Mouse (Mus musculus): Measurements from ENCODE around the gene Ubl3. TPM values are rescaled to one million over a fixed set of nuclear protein-coding genes. Genes with fewer than 3 reads are reported as not detected.

Gene Ubl3
- polyA plus RNA-seq (2012) = 23.3 and 26.7 TPM in 2 replicates

DNA sequence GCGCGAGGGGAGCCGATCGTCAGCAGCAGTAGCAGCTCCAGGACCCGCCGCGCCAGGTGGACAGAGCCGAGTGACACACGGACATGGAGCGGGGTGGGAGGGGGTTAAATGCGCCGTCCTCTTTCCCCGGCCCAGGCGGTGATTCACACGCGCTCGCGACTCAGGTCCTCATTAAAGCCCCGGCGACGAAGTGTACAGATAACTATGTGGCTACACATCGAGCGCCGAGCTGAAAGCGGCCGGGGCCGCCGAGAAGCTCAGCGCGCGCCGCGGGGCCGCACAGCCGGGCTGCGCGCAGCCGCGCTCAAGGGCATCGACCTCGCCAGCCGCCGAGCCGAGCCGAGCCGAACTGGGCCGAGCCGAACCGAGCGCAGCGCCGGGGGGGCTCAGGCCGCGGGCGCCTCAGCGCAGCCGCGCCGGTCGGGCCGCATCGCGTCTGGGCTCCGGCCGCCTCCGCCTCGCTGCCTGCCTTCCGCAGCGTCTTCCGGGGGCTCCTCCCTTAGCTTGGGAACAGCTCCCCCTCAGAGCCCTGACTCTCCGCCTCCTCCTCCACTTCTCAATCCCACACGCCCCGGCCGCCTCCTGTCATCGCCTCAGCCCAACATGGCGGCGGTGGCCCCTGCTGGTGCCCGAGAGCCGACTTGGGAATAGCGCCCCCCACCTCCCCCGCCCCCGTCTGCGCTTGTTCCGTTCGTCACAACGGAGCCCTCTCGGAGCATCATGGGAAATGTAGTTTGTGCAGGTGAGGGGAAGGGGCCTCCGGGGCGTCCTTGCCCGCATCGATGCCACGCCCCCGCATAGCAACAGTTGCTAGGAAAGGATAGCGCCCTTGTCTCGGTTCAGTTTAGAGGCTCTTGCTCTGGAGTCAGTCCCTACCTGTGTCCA lies at the start of gene Ubl3:
TSS of gene Ubl3 (minus strand) at position 603 of the 885 bp plus-strand sequence.
- TF ChIP-seq GATA1 (IDR thresholded peaks at IDR 0.05; ENCODE audit: low read length) = no peak

DNA sequence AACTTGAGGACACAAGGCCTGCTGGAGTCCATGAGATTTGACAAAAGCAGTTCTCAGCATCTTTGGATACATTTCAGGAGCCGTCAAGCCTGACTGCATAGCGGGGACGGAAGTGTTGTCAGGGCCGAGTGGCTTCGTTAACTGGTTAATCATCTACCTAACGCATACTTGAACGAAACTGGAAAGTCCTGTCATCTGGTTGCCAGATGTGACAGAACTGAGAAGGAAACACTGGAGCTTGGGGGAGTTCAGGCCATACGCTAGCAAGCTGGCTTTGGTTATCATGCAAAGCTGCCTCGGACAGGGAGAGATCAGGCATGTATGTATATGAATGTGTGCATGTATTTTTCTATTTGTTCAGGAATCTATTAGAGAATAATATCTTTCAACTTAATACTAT lies 45.8 kb upstream of the Ubl3 start:
- TF ChIP-seq GATA1 (IDR thresholded peaks at IDR 0.05; ENCODE audit: low read length) = no peak

DNA sequence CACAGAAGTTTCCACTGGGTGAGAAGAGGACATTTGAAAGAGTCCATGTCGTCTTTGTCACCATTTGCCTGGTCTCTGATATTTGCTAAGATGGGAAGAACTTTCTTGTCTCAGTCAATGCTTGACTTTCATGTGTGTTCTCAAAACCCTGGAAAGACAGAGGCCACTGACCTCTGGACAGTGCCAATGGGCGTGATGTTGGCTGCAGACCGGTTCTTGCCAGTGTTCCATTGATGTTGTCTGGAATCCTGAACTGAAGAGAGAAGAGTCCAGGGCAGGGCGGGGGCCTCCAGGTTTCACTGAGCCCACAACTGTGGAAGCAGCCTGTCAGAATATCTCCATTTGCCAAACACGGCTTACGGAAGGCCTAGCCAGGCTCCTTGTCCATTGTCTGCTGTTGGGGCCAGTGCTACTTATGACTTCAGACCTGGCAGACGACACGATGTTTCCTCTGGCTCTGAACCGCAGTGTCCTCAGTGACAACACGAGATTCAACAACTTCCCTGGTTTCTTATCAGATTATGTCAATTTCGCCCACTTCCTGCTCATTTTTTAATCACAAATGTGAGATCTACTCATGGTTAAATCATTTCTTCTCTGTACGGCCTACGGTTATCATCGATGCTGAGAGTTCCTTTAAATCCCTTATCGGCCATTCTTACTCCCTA lies 43.6 kb upstream of the Ubl3 start:
- no peak for TF ChIP-seq GATA1 (IDR thresholded peaks at IDR 0.05; ENCODE audit: low read length)

DNA sequence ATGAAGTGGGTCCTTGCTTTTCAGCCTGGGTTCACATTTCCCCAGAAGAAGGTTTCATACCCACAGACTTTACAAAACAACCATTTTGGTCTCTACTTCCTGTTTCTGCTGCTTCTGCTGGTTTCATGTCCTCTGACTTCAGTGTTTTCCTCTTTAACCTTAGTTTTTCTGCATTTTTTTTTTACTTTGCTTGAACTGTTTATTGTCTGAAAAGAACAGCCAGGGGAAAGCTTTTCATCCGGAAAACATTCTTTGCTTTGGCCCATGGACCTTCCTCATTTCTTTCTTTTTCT lies 42.8 kb upstream of the Ubl3 start:
- no peak for TF ChIP-seq GATA1 (IDR thresholded peaks at IDR 0.05; ENCODE audit: low read length)

DNA sequence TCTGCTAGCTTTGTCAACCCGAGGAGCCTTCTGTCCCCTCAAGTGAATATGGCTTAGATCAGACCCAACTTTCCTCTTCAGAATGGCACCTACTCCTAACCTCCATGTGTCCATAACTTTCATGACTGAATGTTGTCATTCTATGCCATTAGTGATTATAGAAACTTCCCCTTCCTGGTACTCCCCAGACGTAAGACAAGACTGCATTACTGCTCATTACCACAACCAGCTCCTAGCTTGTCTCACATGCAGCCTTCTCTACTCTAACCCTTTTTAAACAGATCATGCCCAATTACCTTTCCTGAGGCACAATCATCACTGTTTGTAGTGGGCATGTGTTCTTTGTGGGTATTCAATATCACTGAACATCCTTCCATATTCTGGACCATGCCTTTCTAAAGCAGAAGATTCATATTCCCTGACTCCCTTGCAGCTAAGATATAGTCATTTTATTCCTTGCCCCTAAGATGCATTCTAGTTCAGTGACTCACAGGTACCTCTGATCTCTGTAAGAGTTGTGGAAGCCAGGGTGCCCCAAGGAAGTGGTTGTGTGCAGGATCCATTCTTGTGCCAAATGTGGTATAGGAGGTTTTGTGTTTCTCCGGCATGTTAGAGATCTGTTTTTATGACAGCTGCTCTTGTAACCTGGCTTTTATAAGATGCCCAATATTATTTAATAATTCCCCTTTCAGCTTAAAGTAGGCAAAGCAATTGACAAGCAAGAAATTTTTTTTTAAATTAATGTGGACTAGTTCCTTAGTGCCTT lies 42.3 kb upstream of the Ubl3 start:
- no peak for TF ChIP-seq GATA1 (IDR thresholded peaks at IDR 0.05; ENCODE audit: low read length)

DNA sequence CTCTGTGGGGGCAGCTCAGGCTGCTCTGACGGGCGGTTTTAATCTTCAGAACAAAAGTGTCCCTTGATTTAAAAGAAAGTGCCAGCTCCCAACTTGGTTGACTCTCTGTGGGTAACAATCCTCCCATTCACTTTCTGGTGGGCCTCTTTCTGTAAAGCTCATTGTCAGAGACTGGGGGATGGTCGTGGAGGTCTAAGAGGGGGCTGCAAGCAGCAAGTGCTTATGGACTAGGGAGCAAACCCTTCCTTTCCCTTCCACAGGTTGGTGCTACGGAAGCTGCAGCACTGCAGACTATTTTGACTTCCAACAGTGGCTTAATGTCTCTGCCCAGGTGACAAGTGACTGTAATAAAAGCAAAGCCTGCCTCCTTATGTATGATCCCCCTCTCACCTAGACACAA lies 41.0 kb upstream of the Ubl3 start:
- TF ChIP-seq GATA1 (IDR thresholded peaks at IDR 0.05; ENCODE audit: low read length) = no peak

DNA sequence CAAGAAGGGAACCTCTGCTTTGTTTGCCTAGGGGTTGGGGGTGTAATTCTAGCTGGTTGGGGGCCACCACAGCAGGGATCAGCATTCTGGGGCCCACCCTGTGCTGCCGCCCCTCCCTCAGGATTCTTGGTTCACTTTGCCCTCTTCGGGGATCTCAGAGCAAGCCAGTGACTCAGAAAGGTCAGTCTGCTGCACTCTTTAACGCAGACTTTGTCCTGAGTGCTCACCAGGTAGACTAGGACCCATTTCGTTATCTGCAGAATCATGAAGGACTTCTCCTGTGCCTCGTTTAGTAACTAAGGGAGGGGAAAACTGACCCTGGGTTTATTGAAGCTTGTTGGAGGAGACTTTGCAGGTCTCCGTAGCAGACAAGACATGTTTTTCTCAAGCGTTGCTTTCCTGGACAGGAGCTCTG lies 38.9 kb upstream of the Ubl3 start:
- TF ChIP-seq GATA1 (IDR thresholded peaks at IDR 0.05; ENCODE audit: low read length) = no peak

DNA sequence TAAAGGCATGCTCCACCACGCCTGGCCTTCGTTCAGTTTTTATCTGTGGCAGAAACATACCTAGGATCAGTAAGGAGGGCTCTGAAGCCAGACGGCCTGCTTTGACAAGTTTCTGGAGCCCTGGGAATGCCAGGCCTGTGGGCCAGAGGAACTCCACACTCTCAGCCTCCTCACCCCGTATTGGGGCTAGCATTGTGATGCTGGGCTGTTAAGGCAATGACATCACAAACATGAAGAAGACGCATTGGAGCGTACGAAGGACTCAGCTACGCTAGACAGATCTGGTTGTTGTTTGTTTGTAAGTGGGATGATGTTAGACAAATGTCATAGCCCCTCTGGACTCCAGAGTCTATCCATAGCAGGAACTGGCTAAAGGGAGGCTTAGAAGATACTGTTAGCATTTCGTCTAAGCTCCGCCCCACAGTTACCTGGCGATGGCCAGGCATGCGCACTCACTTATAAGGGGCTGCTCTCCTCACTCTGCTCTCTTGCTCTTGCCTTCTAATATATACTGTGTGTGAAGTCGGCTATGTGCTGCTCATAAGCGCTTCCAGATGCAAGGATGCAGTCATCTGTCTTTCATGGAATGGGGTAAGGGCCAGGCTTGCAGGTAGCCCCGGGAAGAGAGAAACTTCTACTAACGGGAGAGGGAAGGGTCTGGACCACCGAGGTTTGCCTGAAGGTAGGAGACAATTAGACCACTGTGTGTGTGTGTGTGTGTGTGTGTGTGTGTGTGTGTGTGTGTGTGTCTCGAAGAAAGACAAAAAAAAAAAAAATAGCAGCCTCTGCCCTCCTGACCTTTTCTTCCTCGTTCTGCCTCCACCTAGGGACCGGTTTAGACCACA lies 38.2 kb upstream of the Ubl3 start:
- TF ChIP-seq GATA1 (IDR thresholded peaks at IDR 0.05; ENCODE audit: low read length) = no peak

DNA sequence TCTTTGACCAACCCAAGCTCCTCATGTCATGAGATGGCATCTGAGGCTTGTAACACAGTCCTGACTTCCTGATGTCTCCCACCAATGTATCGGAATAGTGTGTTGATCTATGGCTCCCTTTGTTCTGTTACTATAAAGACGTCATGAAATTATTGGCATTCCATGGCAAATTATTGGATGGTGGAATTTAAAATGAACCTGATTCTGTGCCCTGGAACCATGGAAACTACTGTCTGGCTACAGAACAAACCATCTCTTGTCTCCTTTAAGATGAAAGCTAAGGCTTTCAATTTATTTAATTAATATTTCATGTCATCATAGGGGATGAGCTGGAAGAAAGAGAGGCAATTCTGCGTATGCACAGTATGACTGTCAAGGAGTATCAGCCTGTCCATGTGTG lies 36.4 kb upstream of the Ubl3 start:
- no peak for TF ChIP-seq GATA1 (IDR thresholded peaks at IDR 0.05; ENCODE audit: low read length)

DNA sequence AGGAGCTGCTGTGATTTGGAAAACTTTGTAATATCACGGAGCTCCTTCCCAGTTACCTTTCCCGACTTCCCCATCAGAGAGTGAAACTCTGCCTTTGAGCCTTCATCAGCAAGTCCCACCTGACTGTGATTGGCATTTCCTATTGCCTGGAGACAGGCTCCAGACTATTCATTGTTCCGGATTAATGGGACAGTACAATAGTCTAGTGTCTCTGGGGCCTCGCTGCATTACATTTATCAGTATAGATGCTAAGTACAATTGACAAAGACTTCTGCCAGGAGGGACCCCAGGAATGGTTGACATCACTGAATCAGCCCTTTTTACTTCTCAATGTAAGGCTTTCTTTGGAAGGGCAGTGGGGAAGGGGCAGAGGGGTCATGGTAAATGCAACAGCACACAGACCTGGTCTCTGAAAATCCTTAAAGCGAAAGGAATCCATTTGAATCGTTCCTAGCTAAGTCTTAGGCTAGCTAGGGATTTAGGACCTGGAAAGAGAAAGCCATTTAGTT lies 35.6 kb upstream of the Ubl3 start:
- no peak for TF ChIP-seq GATA1 (IDR thresholded peaks at IDR 0.05; ENCODE audit: low read length)

DNA sequence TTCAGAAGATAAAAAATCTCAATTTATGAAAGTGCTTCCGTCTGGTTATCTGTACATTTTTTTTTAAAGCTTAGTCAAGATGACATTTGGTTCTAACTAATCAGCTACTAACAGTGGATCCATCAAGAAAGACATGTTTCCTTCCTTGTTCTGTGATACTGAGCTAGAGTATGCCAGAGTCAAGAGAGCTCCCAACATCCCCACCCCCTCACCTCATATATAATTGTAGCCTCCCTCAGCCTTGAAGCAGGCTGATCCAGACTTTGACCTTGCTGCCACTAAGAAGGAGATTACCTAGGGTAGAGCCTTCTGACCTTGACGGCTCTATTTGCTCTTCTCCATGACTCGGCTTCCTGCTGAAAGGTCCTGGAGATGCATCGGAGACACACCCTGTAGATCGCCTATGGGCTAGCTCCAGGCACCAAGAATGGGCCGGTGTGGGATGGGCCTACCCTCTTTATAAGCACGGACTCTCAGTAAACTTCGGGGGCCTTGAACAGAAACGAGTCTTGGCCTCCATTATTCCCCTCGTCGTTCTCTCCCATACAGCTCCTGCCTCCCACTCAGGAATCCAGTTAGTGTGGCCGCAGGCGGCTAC lies 27.9 kb upstream of the Ubl3 start:
- no peak for TF ChIP-seq GATA1 (IDR thresholded peaks at IDR 0.05; ENCODE audit: low read length)

DNA sequence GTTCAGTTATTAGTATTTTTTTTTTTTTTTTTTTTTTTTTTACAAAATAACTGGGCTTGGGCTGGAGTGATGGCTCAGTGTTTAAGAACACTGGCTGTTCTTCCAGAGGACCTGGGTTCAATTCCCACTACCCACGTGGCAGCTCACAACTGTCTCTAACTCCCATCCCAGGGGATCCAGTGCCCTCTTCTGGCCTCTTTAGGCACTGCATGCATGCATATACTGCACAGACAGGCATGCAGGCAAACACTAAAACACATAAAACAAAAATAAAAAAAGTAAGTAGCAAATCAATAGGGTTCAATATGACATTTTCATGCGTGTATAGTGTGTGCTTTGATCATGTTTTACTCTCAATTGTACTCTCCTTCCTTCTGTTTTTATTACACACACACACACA lies 26.6 kb upstream of the Ubl3 start:
- TF ChIP-seq GATA1 (IDR thresholded peaks at IDR 0.05; ENCODE audit: low read length) = no peak

DNA sequence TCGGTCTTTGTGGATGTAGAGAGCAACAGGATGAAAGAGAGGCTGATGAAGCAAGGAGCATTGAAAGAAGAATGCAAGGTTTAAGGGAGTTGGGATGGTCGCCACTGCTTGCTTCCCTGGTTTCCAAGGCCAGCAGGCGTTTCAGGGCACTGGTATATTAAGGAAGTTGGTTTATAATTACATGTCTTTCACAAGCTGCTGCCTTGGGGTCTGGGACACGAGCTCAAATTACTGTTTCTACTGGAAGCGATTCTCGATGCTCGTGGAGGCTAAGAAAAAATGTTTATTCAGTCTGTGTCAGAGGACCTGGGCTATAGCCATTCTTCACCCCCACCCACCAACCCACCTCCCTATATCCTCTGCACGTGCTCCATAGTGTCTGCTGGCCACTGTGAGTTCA lies 25.8 kb upstream of the Ubl3 start:
- no peak for TF ChIP-seq GATA1 (IDR thresholded peaks at IDR 0.05; ENCODE audit: low read length)

DNA sequence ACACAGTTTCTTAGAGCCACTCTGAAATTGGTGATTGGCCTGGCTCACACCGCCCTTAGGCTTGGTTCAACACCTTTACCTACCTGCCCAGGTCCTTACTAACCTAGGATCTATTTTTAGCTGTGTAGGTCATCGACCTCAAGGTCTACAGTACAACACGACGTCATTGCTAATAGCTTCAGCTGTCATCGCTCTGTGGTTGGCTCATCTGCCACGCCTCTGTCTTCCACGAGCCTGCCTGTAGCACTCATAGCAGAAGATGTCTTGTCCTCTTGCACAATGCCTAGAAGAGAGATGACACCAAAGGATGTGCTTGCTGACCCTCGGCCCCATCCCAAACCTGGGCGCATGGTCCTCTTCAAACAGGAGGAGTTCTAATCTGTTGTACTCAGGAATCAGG lies 24.7 kb upstream of the Ubl3 start:
- TF ChIP-seq GATA1 (IDR thresholded peaks at IDR 0.05; ENCODE audit: low read length) = no peak

DNA sequence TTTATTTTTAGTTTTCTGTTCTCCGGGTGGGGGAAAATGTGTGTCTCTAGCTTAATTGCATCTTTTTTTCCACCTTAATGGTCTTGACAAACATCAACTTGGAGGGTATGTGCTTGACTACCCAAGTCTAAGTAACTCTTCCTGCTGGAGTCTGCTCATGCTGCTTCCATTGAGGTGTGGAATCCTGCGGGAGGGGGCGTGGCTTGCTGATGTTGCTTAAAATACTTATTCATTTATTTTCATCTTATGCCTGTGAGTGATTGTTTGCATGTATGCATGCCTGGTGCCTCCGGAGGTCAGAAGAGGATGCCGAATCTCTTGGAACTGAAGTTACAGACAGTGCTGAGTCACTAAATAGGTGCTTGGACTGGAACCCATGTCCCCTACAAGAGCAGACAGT lies 22.6 kb upstream of the Ubl3 start:
- no peak for TF ChIP-seq GATA1 (IDR thresholded peaks at IDR 0.05; ENCODE audit: low read length)

Data from G1E-ER4 (cell line).